In the genomic region with DNA sequence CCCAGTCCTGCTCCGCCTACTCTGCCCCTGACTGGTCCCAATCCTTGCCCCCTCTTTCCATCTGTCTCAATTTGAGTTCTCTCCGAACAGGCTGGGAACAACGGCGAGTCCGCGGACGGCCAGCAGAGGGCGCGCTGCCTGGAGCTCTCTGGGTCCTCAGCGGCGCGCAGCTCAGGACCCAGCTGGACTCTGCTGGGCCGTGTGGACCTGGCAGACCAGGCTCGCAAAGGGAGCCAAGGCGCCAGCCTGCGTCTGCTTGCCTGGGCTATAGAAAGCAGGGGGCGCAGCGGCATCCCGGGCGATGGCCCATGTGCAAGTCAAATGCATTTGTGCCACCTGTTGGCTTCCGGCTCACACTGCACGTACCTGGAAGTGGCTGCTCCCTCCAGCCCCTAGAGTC, we compare ENCODE assay signal across 7 mouse cellular contexts.
DNase-seq lines count a peak whose midpoint lies in the region; ATAC-seq lines count a peak whose summit lies in the region.

No protein-coding gene starts in this region.

- peak; percentile 82 to 85 for DNase-seq in adrenal gland, postnatal 36 days
- peak; percentile 76 to 83 for DNase-seq in heart, adult 18-20 months
- peak; percentile 84 for DNase-seq in kidney, adult 18-20 months
- peak; percentile 94 for DNase-seq in limb, embryonic 10.5 days (ENCODE audit: low spot score)
- DNase-seq in spleen, postnatal 14 days (ENCODE audit: low spot score in 2 of 2): peak; percentile 7 to 14

- H3K4me2 ChIP-seq in embryonic facial prominence, embryonic 12.5 days (replicated peaks): peak overlapping the region; percentile 60
- peak overlapping the region; percentile 48 for H3K4me2 ChIP-seq in midbrain, embryonic 12.5 days (replicated peaks)

- peaks cover 6% of the 10 kb centered on the region; the same call in 1 of the 2 replicates for H3K4me1 ChIP-seq in embryonic facial prominence, embryonic 12.5 days
- H3K4me1 ChIP-seq in limb, embryonic 10.5 days: peaks cover 12% of the 10 kb centered on the region; the same call in 1 of the 2 replicates
- H3K4me1 ChIP-seq in midbrain, embryonic 12.5 days: peaks cover 9% of the 10 kb centered on the region

- peak; percentile 93 for ATAC-seq in embryonic facial prominence, embryonic 12.5 days (ENCODE audit: insufficient number of reproducible peaks, insufficient read depth, low FRiP score, low TSS enrichment)
- peak; percentile 97 for ATAC-seq in midbrain, embryonic 12.5 days (ENCODE audit: low FRiP score, low read depth)

- peak overlapping the region; percentile 33 for H3K4me3 ChIP-seq in embryonic facial prominence, embryonic 12.5 days
- peak overlapping the region; percentile 37 for H3K4me3 ChIP-seq in limb, embryonic 10.5 days
- peak overlapping the region; percentile 30 for H3K4me3 ChIP-seq in midbrain, embryonic 12.5 days

- WGBS in embryonic facial prominence, embryonic 12.5 days: under 1% methylated on average over 22 of the region's 22 CpGs
- WGBS in limb, embryonic 10.5 days: under 1% methylated on average over 22 of the region's 22 CpGs
- WGBS in midbrain, embryonic 12.5 days: 1% methylated on average over 22 of the region's 22 CpGs

- no peak overlapping the region; the same call in 1 of the 2 replicates for H3K9ac ChIP-seq in embryonic facial prominence, embryonic 12.5 days
- H3K9ac ChIP-seq in midbrain, embryonic 12.5 days (replicated peaks): peak overlapping the region; percentile 24; the same call in 1 of the 2 replicates

- no peak overlapping the region for H3K27ac ChIP-seq in embryonic facial prominence, embryonic 12.5 days
- H3K27ac ChIP-seq in limb, embryonic 10.5 days: no peak overlapping the region
- H3K27ac ChIP-seq in midbrain, embryonic 12.5 days (replicated peaks): no peak overlapping the region; the same call in 1 of the 2 replicates

- no peaks in the 10 kb centered on the region for H3K9me3 ChIP-seq in embryonic facial prominence, embryonic 12.5 days
- H3K9me3 ChIP-seq in limb, embryonic 10.5 days (replicated peaks): no peaks in the 10 kb centered on the region
- H3K9me3 ChIP-seq in midbrain, embryonic 12.5 days: no peaks in the 10 kb centered on the region

- 0 out of 2 replicates have a peak, but pooled peaks cover 2% of the 10 kb centered on the region for H3K27me3 ChIP-seq in embryonic facial prominence, embryonic 12.5 days
- peaks cover 24% of the 10 kb centered on the region for H3K27me3 ChIP-seq in limb, embryonic 10.5 days (ENCODE audit: low read depth, poor library complexity, severe bottlenecking)
- peaks cover 28% of the 10 kb centered on the region for H3K27me3 ChIP-seq in midbrain, embryonic 12.5 days

- H3K36me3 ChIP-seq in embryonic facial prominence, embryonic 12.5 days: no peaks in the 10 kb centered on the region
- no peaks in the 10 kb centered on the region for H3K36me3 ChIP-seq in limb, embryonic 10.5 days
- H3K36me3 ChIP-seq in midbrain, embryonic 12.5 days: no peaks in the 10 kb centered on the region

Comparison
In these comparisons a context has a peak if more than half of its experiments do, and no peak if none do; other contexts are left out.
1. DNase-seq: peak in every context shown above with its lines; median percentile 94 in limb, embryonic 10.5 days; 84 in kidney, adult 18-20 months; 84 in adrenal gland, postnatal 36 days; 80 in heart, adult 18-20 months; 10 in spleen, postnatal 14 days.